Mouse (Mus musculus) liver, embryonic 13.5 days (tissue): ENCODE results near the gene Lysmd3. TPM values are rescaled to one million over a fixed set of nuclear protein-coding genes. Genes with fewer than 3 reads are reported as not detected.
A peak's percentile ranks its signal among the peaks of the same experiment; 100 is the strongest.

Experiments
- ATAC-seq: fragments of 200-750 bp; cut with Nextera tagmentation; 2 replicates; pipeline ENCODE4 v1.8.0; 2017; ENCODE audit warnings: low read depth, mild to moderate bottlenecking, moderate number of reproducible peaks, moderate library complexity
- DNase-seq: peaks from one replicate; pipeline ENCODE4 v3.0.0; 2022
- H3K27ac ChIP-seq: fragments of 300-500 bp; sonication (generic); 2 replicates; pipeline ENCODE4 v1.5.1; 2015; ENCODE audit warnings: moderate library complexity, mild to moderate bottlenecking, inconsistent platforms
- H3K27me3 ChIP-seq: fragments of 300-500 bp; sonication (generic); 2 replicates; pipeline ENCODE4 v1.6.1; 2015; ENCODE audit warnings: mild to moderate bottlenecking, inconsistent platforms
- H3K36me3 ChIP-seq: fragments of 300-500 bp; sonication (generic); 2 replicates; pipeline ENCODE4 v1.6.1; 2015; ENCODE audit warnings: mild to moderate bottlenecking, inconsistent platforms
- H3K4me1 ChIP-seq: fragments of 300-500 bp; sonication (generic); replicated peaks from 2 replicates; pipeline ENCODE4 v1.6.1; 2015; ENCODE audit warnings: inconsistent platforms
- H3K4me2 ChIP-seq: fragments of 300-500 bp; sonication (generic); 2 replicates; pipeline ENCODE4 v1.6.1; 2015; ENCODE audit warnings: inconsistent platforms, mild to moderate bottlenecking, moderate library complexity
- H3K4me3 ChIP-seq: fragments of 300-500 bp; sonication (generic); replicated peaks from 2 replicates; pipeline ENCODE4 v1.5.1; 2015; ENCODE audit warnings: mild to moderate bottlenecking, inconsistent platforms
- H3K9ac ChIP-seq: fragments of 300-500 bp; sonication (generic); 2 replicates; pipeline ENCODE4 v1.6.1; 2015; ENCODE audit warnings: mild to moderate bottlenecking, inconsistent platforms
- H3K9me3 ChIP-seq: fragments of 300-500 bp; sonication (generic); replicated peaks from 2 replicates; pipeline ENCODE4 v1.6.1; 2016; ENCODE audit warnings: inconsistent platforms
- WGBS: fragments of 180-500 bp; shearing (Covaris S2); methylation state at CpG from one replicate; pipeline ENCODE4 v1.1.7; 2015; ENCODE audit not compliant: insufficient replicate concordance; 5-methylcytosine and 5-hydroxymethylcytosine counted together
- polyA plus RNA-seq: library from polyadenylated mRNA; unstranded; fragments of >200 nt; fragmentation: Nextera tagmentation; extraction: Ambion mirVana; gene quantifications from 2 replicates; pipeline ENCODE4 v1.2.1, GENCODE M21; 2015

Lysmd3 gene
- polyA plus RNA-seq, 1 experiment from 2014 or later, result 14.5 TPM

DNA sequence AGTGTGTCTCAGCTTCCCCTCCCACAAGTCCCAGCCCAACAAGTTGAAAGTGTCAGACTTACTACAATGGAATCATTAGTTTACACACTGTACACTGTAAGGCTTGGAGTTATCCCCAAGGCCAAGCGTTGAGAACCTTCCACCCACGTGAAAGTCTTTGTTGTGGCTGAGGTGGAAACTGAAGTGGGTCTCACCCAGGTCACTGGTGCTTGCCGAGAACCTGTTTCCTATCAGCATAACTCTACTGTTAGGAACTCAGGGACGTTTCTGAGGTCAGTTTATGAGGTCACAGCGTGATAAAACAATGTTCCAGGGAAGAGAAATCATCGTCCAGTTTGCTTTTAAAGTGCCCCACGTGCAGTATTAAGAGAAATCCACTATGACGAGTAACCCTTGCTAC, 17.9 kb downstream of the Lysmd3 start:
- ATAC-seq, result no peak
- Histone ChIP-seq H3K27me3 (no peaks in the 10 kb centered on the region), H3K9me3 (no peaks in the 10 kb centered on the region), H3K9ac (no peak overlapping the region), H3K4me2 (no peak overlapping the region), H3K4me1 (no peaks in the 10 kb centered on the region), H3K27ac (no peak overlapping the region), H3K4me3 (no peak overlapping the region), H3K36me3 (peaks cover 58% of the 10 kb centered on the region)
- 79% methylated on average over 8 of the region's 8 CpGs for WGBS
- DNase-seq, result no peak

DNA sequence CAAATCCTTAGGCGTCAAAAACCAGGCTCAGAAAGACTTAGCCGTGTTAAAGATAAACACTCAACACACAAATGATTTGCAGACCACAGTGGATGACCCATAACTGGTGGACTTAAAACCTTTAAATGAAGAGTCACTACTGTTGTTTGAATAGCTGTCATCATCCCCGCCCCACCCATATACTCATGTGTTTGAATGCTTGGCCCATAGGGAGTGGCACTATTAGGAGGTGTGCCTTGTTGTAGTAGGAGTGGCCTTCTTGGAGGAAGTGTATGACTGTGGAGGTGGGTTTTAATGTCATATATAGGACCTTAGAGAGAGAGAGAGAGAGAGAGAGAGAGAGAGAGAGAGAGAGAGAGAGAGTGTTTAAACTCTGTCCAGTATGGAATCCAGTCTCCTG, 25.6 kb downstream of the Lysmd3 start:
- Histone ChIP-seq H3K4me3 (no peak overlapping the region), H3K9me3 (no peaks in the 10 kb centered on the region), H3K4me1 (peaks cover 7% of the 10 kb centered on the region), H3K4me2 (no peak overlapping the region), H3K9ac (no peak overlapping the region), H3K27me3 (no peaks in the 10 kb centered on the region), H3K36me3 (peaks cover 46% of the 10 kb centered on the region), H3K27ac (no peak overlapping the region)
- ATAC-seq (peak; percentile 67), DNase-seq (no peak)
- WGBS, result 86% methylated on average over 3 of the region's 3 CpGs

DNA sequence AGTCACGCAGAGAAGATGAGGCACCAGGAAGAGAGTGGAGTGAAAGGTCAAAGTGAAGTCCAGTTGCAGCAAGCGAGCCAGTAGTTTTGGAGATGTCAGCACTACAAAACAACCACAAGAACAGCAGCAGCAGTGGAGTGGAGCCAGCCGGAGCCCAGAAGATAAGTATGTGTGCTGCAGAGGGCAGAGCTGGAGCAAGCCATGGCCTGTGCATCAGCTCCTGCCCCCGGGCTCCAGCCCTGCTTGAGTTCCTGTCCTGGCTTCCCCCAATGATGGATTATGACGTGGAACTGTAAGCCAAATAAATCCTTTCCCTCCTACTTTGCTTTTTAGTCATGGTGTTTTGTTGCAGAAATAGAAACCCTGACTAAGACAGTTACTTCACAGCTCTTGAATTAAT, 26.8 kb downstream of the Lysmd3 start:
- H3K36me3 ChIP-seq, result peaks cover 46% of the 10 kb centered on the region
- H3K4me1 ChIP-seq, result peaks cover 7% of the 10 kb centered on the region
- WGBS, result 71% methylated on average over 5 of the region's 5 CpGs
- no peak overlapping the region for H3K4me3 ChIP-seq
- no peak overlapping the region for H3K9ac ChIP-seq
- ATAC-seq, result no peak
- DNase-seq, result no peak
- no peaks in the 10 kb centered on the region for H3K27me3 ChIP-seq
- H3K27ac ChIP-seq, result no peak overlapping the region
- no peak overlapping the region for H3K4me2 ChIP-seq
- no peaks in the 10 kb centered on the region for H3K9me3 ChIP-seq

DNA sequence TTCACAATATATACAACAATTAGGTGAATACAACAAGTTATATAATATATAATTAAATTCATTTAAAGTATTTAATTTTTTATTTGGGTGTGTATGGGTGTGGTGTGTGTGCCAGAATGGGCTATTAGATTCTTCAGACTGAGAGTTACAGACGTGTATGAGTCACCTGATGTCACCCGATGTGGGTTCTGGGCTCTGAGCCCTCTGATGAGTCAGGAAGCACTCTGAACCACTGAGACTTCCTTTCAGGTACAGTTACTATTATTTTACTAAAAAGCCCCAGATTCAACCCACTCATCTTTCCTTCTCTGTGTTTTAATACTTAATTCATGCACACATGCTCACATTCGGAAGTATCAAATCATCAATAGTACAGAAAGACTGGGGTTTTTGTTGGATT, 27.4 kb downstream of the Lysmd3 start:
- WGBS, result 79% methylated on average over 3 of the region's 3 CpGs
- Histone ChIP-seq H3K9me3 (no peaks in the 10 kb centered on the region), H3K27ac (no peak overlapping the region), H3K4me3 (no peak overlapping the region), H3K9ac (no peak overlapping the region), H3K4me1 (peaks cover 13% of the 10 kb centered on the region), H3K36me3 (peaks cover 49% of the 10 kb centered on the region), H3K4me2 (no peak overlapping the region), H3K27me3 (no peaks in the 10 kb centered on the region)
- no peak for DNase-seq
- no peak for ATAC-seq

DNA sequence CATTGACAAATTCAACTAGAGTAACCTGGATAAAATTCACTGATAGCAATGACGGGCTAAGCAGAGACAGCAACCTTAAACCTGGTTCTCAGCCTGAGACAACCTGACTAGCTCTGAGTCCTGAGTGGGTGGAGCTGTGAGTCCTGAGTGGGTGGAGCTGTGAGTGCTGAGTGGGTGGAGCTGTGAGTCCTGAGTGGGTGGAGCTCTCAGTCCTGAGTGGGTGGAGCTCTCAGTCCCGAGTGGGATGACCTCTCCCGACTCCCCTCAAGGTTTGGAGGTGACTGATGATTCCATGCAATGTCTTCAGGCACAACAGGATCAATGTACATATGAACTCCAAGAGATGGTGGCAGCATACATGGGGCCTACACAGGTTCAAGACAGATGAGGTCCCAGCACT, 32.1 kb downstream of the Lysmd3 start:
- 57% methylated on average over 3 of the region's 3 CpGs for WGBS
- Histone ChIP-seq H3K27ac (peak overlapping the region; percentile 78), H3K4me1 (peaks cover 34% of the 10 kb centered on the region), H3K9ac (no peak overlapping the region), H3K36me3 (peaks cover 32% of the 10 kb centered on the region), H3K27me3 (no peaks in the 10 kb centered on the region), H3K4me3 (no peak overlapping the region), H3K9me3 (no peaks in the 10 kb centered on the region), H3K4me2 (0 out of 2 replicates have a peak overlapping the region, but pooled peaks have one; percentile 17)
- DNase-seq (peak; percentile 41), ATAC-seq (peak; percentile 39)

DNA sequence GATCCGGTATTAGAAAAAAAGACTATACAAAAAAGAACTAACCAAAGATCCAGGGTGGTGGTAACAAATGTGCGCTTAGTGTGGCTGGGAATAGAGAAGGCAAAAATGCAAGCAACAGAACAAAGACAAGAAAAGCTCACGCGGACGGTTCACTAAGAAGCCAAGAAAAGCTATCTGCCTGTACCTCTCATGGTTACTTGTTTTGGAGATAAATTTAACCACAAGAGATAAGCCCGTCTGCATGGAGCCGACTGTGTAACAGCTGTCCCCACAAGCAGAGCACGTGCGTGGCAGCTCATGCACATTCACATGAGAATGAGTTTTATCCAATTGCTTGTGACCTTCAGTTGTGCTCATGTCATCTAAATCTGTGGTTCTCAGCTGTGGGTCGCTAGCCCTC, 33.0 kb downstream of the Lysmd3 start:
- H3K9me3 ChIP-seq, result no peaks in the 10 kb centered on the region
- peaks cover 34% of the 10 kb centered on the region for H3K4me1 ChIP-seq
- no peaks in the 10 kb centered on the region for H3K27me3 ChIP-seq
- peak overlapping the region; percentile 53 for H3K4me2 ChIP-seq
- H3K27ac ChIP-seq, result peak overlapping the region; percentile 78
- H3K36me3 ChIP-seq, result peaks cover 28% of the 10 kb centered on the region
- peak overlapping the region; percentile 44; the same call in 1 of the 2 replicates for H3K9ac ChIP-seq
- ATAC-seq (peak; percentile 86), DNase-seq (peak; percentile 59)
- 11% methylated on average over 10 of the region's 10 CpGs for WGBS
- peak overlapping the region; percentile 21; the same call in 1 of the 2 replicates for H3K4me3 ChIP-seq

DNA sequence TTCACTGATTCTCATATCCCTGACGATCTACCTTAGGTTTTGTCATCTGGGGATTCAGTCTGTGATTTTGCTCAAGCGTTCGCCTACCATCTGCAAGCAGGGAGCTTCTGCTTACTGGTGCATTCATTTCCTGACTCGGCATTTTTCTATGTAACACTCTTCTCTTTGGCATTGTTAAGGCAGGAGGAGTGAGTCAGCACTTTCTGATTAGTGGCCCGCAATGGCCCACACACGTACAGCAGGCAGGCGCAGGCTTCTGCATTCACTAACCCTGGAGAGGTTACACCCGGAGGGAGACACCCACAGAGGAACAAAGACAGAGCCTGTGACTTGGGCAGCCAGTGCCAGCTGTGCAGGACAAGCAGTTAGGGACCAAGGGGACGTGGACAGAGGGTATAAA, 34.1 kb downstream of the Lysmd3 start:
- peak; percentile 71 for DNase-seq
- Histone ChIP-seq H3K9me3 (no peaks in the 10 kb centered on the region), H3K4me2 (peak overlapping the region; percentile 26), H3K9ac (no peak overlapping the region), H3K4me3 (no peak overlapping the region), H3K4me1 (peaks cover 37% of the 10 kb centered on the region), H3K27ac (peak overlapping the region; percentile 81), H3K36me3 (peaks cover 23% of the 10 kb centered on the region), H3K27me3 (no peaks in the 10 kb centered on the region)
- WGBS, result 27% methylated on average over 9 of the region's 9 CpGs
- peak; percentile 89 for ATAC-seq

DNA sequence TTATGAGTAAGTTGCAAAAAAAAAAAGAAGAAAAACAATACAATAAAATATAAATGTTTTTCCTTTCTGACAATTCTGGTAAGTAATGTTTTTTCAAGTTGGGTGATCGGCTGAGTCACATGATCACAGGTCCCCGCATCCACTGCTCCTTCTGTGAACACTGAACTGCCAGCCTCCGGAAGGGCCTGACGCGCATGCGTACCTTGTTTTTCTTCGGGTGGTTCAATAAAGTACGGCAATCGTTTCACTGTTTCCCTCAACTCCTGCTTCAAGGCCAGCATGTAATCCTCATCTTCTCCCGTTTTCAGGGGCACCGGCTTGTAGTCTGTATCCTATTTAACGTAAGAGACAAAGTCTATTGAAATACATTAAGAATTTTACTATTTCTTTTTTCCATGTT, 37.0 kb downstream of the Lysmd3 start:
- no peaks in the 10 kb centered on the region for H3K27me3 ChIP-seq
- no peak for DNase-seq
- peaks cover 27% of the 10 kb centered on the region for H3K36me3 ChIP-seq
- ATAC-seq, result no peak
- WGBS, result 91% methylated on average over 12 of the region's 12 CpGs
- H3K9ac ChIP-seq, result no peak overlapping the region
- peaks cover 35% of the 10 kb centered on the region for H3K4me1 ChIP-seq
- H3K27ac ChIP-seq, result no peak overlapping the region
- no peaks in the 10 kb centered on the region for H3K9me3 ChIP-seq
- H3K4me3 ChIP-seq, result no peak overlapping the region
- no peak overlapping the region for H3K4me2 ChIP-seq

DNA sequence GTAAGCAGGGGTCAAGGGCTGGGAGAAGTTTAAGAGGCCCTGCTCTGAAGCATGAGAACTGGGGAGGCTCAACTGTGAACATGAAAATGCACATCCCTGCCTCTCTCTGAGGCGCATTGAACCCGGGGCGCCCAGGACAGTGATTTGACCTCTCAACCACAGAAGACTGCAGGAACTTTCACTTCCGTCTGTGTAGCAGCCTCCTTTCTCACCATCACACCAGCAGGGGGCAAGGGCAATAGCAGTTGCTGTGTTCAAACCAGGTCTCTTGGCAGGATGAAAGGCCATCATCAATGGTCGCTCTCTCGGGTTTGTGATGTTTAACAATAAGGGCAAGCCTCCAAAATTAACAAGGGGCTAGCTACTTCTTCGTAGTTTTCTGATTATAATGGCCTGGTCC, 45.7 kb downstream of the Lysmd3 start:
- H3K4me3 ChIP-seq, result no peak overlapping the region
- H3K27ac ChIP-seq, result no peak overlapping the region
- H3K9ac ChIP-seq, result no peak overlapping the region
- H3K27me3 ChIP-seq, result no peaks in the 10 kb centered on the region
- ATAC-seq, result no peak
- no peaks in the 10 kb centered on the region for H3K9me3 ChIP-seq
- peaks cover 15% of the 10 kb centered on the region for H3K36me3 ChIP-seq
- peaks cover 35% of the 10 kb centered on the region for H3K4me1 ChIP-seq
- DNase-seq, result no peak
- 77% methylated on average over 7 of the region's 7 CpGs for WGBS
- H3K4me2 ChIP-seq, result no peak overlapping the region

DNA sequence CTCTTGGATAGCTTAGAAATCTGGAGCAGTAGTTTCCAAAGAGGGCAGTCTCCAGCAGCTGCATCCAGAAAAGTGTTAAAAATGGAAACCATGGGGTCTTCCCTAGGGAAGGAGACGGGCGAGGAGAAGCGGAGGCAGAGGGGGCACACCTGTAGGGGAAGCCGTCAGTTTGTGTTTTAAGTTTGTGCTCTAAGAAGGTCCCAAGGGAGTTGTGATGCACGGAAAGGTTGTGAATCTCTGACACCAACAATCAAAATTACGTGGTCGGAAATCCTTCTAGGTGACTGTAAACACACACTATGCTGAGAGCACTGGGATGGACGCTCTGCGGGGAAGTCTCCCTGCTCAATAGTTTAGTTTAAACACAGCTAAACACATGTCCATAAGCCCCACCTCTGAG, 46.2 kb downstream of the Lysmd3 start:
- H3K36me3 ChIP-seq, result peaks cover 14% of the 10 kb centered on the region; the same call in 1 of the 2 replicates
- no peak overlapping the region for H3K27ac ChIP-seq
- no peak overlapping the region for H3K4me3 ChIP-seq
- 88% methylated on average over 9 of the region's 9 CpGs for WGBS
- H3K9me3 ChIP-seq, result no peaks in the 10 kb centered on the region
- H3K27me3 ChIP-seq, result no peaks in the 10 kb centered on the region
- H3K4me2 ChIP-seq, result no peak overlapping the region
- DNase-seq (no peak), ATAC-seq (no peak)
- H3K4me1 ChIP-seq, result peaks cover 40% of the 10 kb centered on the region
- no peak overlapping the region for H3K9ac ChIP-seq

DNA sequence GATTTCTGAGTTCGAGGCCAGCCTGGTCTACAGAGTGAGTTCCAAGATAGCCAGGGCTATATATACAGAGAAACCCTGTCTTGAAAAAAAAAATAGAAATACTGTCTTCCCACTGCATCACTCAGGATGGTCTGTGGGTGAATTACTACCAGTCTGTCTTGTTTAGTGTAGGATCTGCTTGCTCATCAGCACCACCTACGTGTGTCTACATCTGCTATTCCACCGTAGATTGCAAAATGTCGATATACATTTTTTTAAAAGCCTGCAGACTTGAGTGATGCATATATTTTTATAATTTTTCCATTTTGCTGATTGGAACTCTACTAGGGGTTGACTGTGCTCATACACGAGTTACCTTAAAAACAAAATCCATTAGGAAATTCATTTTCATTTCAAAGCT, 48.8 kb downstream of the Lysmd3 start:
- Histone ChIP-seq H3K27me3 (no peaks in the 10 kb centered on the region), H3K36me3 (peaks cover 11% of the 10 kb centered on the region; the same call in 1 of the 2 replicates)
- WGBS, result 82% methylated on average over 5 of the region's 5 CpGs

DNA sequence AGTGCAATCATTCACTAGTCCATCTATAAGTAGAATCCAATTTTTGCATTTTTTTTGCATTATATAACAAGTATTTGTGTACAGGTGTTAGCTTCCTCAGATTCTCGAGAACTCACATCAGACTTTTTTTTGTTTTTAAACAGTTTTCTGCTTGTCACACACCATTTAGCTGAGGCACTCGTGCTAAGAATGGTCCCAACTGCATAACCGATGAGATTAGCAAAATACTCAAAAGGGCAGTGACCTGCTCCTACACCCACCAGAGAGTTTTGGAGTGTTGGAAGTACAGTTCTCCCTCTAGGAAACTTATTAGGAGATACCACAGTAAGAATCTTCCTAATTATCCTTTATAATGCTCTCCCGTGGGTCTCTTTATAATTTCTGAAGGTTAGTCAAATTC, 52.3 kb downstream of the Lysmd3 start:
- no peak for ATAC-seq
- Histone ChIP-seq H3K4me3 (peak overlapping the region; percentile 93), H3K4me1 (peaks cover 59% of the 10 kb centered on the region), H3K36me3 (0 out of 2 replicates have a peak, but pooled peaks cover 4% of the 10 kb centered on the region), H3K9me3 (no peaks in the 10 kb centered on the region), H3K27ac (peak overlapping the region; percentile 95), H3K9ac (peak overlapping the region; percentile 78), H3K4me2 (peak overlapping the region; percentile 99), H3K27me3 (no peaks in the 10 kb centered on the region)
- 16% methylated on average over 4 of the region's 4 CpGs for WGBS
- DNase-seq, result no peak

More for the DNA sequence above, 48.8 kb downstream of the Lysmd3 start:
- Histone ChIP-seq H3K4me1 (peaks cover 44% of the 10 kb centered on the region), H3K9ac (no peak overlapping the region), H3K4me2 (no peak overlapping the region), H3K27ac (no peak overlapping the region), H3K9me3 (no peaks in the 10 kb centered on the region), H3K4me3 (no peak overlapping the region)
- no peak for ATAC-seq
- no peak for DNase-seq
